26 mouse cellular contexts compared by ENCODE assay signal in the genomic region with DNA sequence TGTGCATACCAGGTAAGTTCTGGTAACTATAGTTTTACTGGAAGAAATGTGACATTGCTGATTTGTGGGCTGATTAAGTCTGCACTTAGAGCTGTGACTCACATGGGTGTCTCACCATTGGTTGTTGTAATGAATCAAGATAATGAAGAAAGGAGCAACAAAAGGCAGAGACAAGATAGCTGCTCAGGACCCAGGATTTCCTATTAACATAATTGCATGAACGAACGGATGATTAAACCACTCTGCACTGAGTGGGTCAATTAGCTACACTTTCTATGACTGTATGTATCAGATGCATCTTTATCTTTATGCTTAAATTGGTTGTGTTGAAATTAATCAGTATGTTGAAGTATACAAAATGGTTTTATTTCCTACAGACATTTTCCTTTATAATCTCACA.
DNase-seq lines count a peak whose midpoint lies in the region; ATAC-seq and TF ChIP-seq lines count a peak whose summit lies in the region.
"Had no signal": no experiment of that assay in that cellular context is flagged by ENCODE, and none has a peak within 500 bp of the region (broad histone marks: within the 10 kb centered on the region; RNA-seq: fewer than 3 reads in every experiment).

No protein-coding gene starts in this region.

- TF ChIP-seq POLR2A in brain, embryonic 14.5 days (IDR thresholded peaks at IDR 0.05; ENCODE audit: borderline replicate concordance, extremely low read depth, insufficient read depth, insufficient read length, poor library complexity, severe bottlenecking): no peak

- no peak overlapping the region for H3K27ac ChIP-seq in hindbrain, embryonic 11.5 days (ENCODE audit: low read depth, low read length)
- H3K27ac ChIP-seq in hindbrain, embryonic 13.5 days: no peak overlapping the region
- no peak overlapping the region for H3K27ac ChIP-seq in neural tube, embryonic 12.5 days
- H3K27ac ChIP-seq in kidney, embryonic 15.5 days: no peak overlapping the region
- H3K27ac ChIP-seq: embryonic facial prominence, embryonic 12.5 days; embryonic facial prominence, embryonic 15.5 days; forebrain, embryonic 15.5 days; heart, embryonic 15.5 days; hindbrain, embryonic 10.5 days; hindbrain, postnatal 0 days had no signal

- no peaks in the 10 kb centered on the region for H3K27me3 ChIP-seq in hindbrain, embryonic 11.5 days (ENCODE audit: control insufficient read depth, insufficient read depth, low read length)
- H3K27me3 ChIP-seq in hindbrain, embryonic 13.5 days: no peaks in the 10 kb centered on the region
- no peaks in the 10 kb centered on the region for H3K27me3 ChIP-seq in neural tube, embryonic 12.5 days (replicated peaks)
- H3K27me3 ChIP-seq in kidney, embryonic 15.5 days: no peaks in the 10 kb centered on the region
- H3K27me3 ChIP-seq: embryonic facial prominence, embryonic 12.5 days; embryonic facial prominence, embryonic 15.5 days; forebrain, embryonic 15.5 days; heart, embryonic 12.5 days; heart, embryonic 15.5 days had no signal

- no peak for DNase-seq in hindbrain, embryonic 11.5 days (ENCODE audit: low spot score)
- no peak for DNase-seq in neural tube, embryonic 10.5 days (ENCODE audit: extremely low spot score, low spot score)
- peak; percentile 27 for DNase-seq in brain, embryonic 14.5 days (ENCODE audit: low read depth)
- DNase-seq: adrenal gland, adult 8-10 months; adrenal gland, postnatal 25 days; cerebellum, adult 18-20 months; cerebellum, adult 9-10 months; cerebellum, postnatal 14 days; gastrocnemius, postnatal 25 days; heart, adult 18-20 months; heart, postnatal 10 days; heart, postnatal 36 days had no signal

- no peaks in the 10 kb centered on the region for H3K9me3 ChIP-seq in hindbrain, embryonic 11.5 days (ENCODE audit: control insufficient read depth, low read length)
- H3K9me3 ChIP-seq in hindbrain, embryonic 13.5 days: no peaks in the 10 kb centered on the region
- H3K9me3 ChIP-seq in neural tube, embryonic 12.5 days: no peaks in the 10 kb centered on the region
- H3K9me3 ChIP-seq in kidney, embryonic 15.5 days (replicated peaks): no peaks in the 10 kb centered on the region
- H3K9me3 ChIP-seq: embryonic facial prominence, embryonic 12.5 days; embryonic facial prominence, embryonic 15.5 days; forebrain, embryonic 15.5 days; heart, embryonic 12.5 days; heart, embryonic 15.5 days; hindbrain, embryonic 10.5 days had no signal

- WGBS in hindbrain, embryonic 11.5 days: 69% methylated on average over 2 of the region's 2 CpGs
- 39% methylated on average over 2 of the region's 2 CpGs for WGBS in hindbrain, embryonic 13.5 days
- 43% methylated on average over 2 of the region's 2 CpGs for WGBS in neural tube, embryonic 12.5 days
- 83% methylated on average over 2 of the region's 2 CpGs for WGBS in kidney, embryonic 15.5 days

- no peaks in the 10 kb centered on the region for H3K4me1 ChIP-seq in hindbrain, embryonic 11.5 days (replicated peaks; ENCODE audit: control insufficient read depth, insufficient read depth, low read length)
- peaks cover 4% of the 10 kb centered on the region; the same call in 1 of the 2 replicates for H3K4me1 ChIP-seq in hindbrain, embryonic 13.5 days (replicated peaks)
- no peaks in the 10 kb centered on the region for H3K4me1 ChIP-seq in neural tube, embryonic 12.5 days
- no peaks in the 10 kb centered on the region for H3K4me1 ChIP-seq in kidney, embryonic 15.5 days
- H3K4me1 ChIP-seq: embryonic facial prominence, embryonic 12.5 days; embryonic facial prominence, embryonic 15.5 days; forebrain, embryonic 15.5 days; heart, embryonic 12.5 days; heart, embryonic 15.5 days; hindbrain, embryonic 10.5 days had no signal

- H3K4me2 ChIP-seq in hindbrain, embryonic 11.5 days (replicated peaks; ENCODE audit: low read depth, low read length): no peak overlapping the region
- H3K4me2 ChIP-seq in hindbrain, embryonic 13.5 days: no peak overlapping the region
- no peak overlapping the region for H3K4me2 ChIP-seq in neural tube, embryonic 12.5 days (replicated peaks)
- no peak overlapping the region for H3K4me2 ChIP-seq in kidney, embryonic 15.5 days
- H3K4me2 ChIP-seq: embryonic facial prominence, embryonic 12.5 days; embryonic facial prominence, embryonic 15.5 days; forebrain, embryonic 15.5 days; heart, embryonic 12.5 days; heart, embryonic 15.5 days had no signal

- no peak overlapping the region for H3K9ac ChIP-seq in hindbrain, embryonic 11.5 days (ENCODE audit: low read depth, low read length)
- no peak overlapping the region for H3K9ac ChIP-seq in hindbrain, embryonic 13.5 days
- no peak overlapping the region for H3K9ac ChIP-seq in neural tube, embryonic 12.5 days
- H3K9ac ChIP-seq in kidney, embryonic 15.5 days: no peak overlapping the region
- H3K9ac ChIP-seq: embryonic facial prominence, embryonic 12.5 days; embryonic facial prominence, embryonic 15.5 days; forebrain, embryonic 15.5 days; heart, embryonic 12.5 days; heart, embryonic 15.5 days had no signal

- H3K36me3 ChIP-seq in hindbrain, embryonic 11.5 days (ENCODE audit: control insufficient read depth, insufficient read depth, low read length): no peaks in the 10 kb centered on the region
- H3K36me3 ChIP-seq in hindbrain, embryonic 13.5 days: no peaks in the 10 kb centered on the region
- no peaks in the 10 kb centered on the region for H3K36me3 ChIP-seq in neural tube, embryonic 12.5 days
- H3K36me3 ChIP-seq in kidney, embryonic 15.5 days: no peaks in the 10 kb centered on the region
- H3K36me3 ChIP-seq: embryonic facial prominence, embryonic 12.5 days; embryonic facial prominence, embryonic 15.5 days; forebrain, embryonic 15.5 days; heart, embryonic 12.5 days; heart, embryonic 15.5 days; hindbrain, embryonic 10.5 days had no signal

- no peak overlapping the region for H3K4me3 ChIP-seq in hindbrain, embryonic 11.5 days (ENCODE audit: low read depth, low read length)
- no peak overlapping the region for H3K4me3 ChIP-seq in hindbrain, embryonic 13.5 days
- H3K4me3 ChIP-seq in neural tube, embryonic 12.5 days: no peak overlapping the region
- H3K4me3 ChIP-seq in kidney, embryonic 15.5 days (replicated peaks): no peak overlapping the region
- H3K4me3 ChIP-seq: embryonic facial prominence, embryonic 12.5 days; embryonic facial prominence, embryonic 15.5 days; forebrain, embryonic 15.5 days; heart, embryonic 12.5 days; heart, embryonic 15.5 days; hindbrain, embryonic 10.5 days had no signal

- peak; percentile 39; the same call in 1 of the 2 replicates for ATAC-seq in hindbrain, embryonic 11.5 days (ENCODE audit: low FRiP score)
- no peak; the same call in 1 of the 2 replicates for ATAC-seq in hindbrain, embryonic 13.5 days (ENCODE audit: low FRiP score)
- 0 out of 2 replicates have a peak, but pooled peaks have one; percentile 56 for ATAC-seq in neural tube, embryonic 12.5 days (ENCODE audit: low FRiP score, low read depth)
- ATAC-seq in kidney, embryonic 15.5 days (replicated peaks; ENCODE audit: low FRiP score): no peak
- ATAC-seq: activated CD4-positive, CD25-positive, alpha-beta regulatory T cell, adult 4 months; CD4-positive, CD25-positive, alpha-beta regulatory T cell, adult 4 months; forebrain, embryonic 15.5 days; hindbrain, postnatal 0 days; inflammation-experienced regulatory T-cells, adult 6 months; intestine, embryonic 16.5 days had no signal

- TF ChIP-seq CTCF in brain, embryonic 14.5 days (IDR thresholded peaks at IDR 0.05; ENCODE audit: borderline replicate concordance, extremely low read depth, insufficient read depth, insufficient read length): no peak

Comparison
In these comparisons a context has a peak if more than half of its experiments do, and no peak if none do; other contexts are left out.
1. ATAC-seq: peak in hindbrain, embryonic 11.5 days (single experiment) and neural tube, embryonic 12.5 days (single experiment); none in hindbrain, embryonic 13.5 days (single experiment) and kidney, embryonic 15.5 days (single experiment).